Comparison of ENCODE assay signal across 16 mouse cellular contexts in genomic region chr10:68126551-68126950, GRCm38 (mm10).
A peak's percentile ranks its signal among the peaks of the same experiment; 100 is the strongest.
DNase-seq lines count a peak whose midpoint lies in the region; ATAC-seq and TF ChIP-seq lines count a peak whose summit lies in the region.
"Had no signal": no experiment of that assay in that cellular context is flagged by ENCODE, and none has a peak within 500 bp of the region (broad histone marks: within the 10 kb centered on the region; RNA-seq: fewer than 3 reads in every experiment).

No protein-coding gene starts in this region.

- no peak for ATAC-seq in heart, embryonic 15.5 days (replicated peaks; ENCODE audit: insufficient number of reproducible peaks, insufficient read depth, low FRiP score, low read depth)
- no peak for ATAC-seq in lung, embryonic 14.5 days (ENCODE audit: insufficient read depth)
- ATAC-seq in embryonic facial prominence, embryonic 15.5 days (ENCODE audit: insufficient number of reproducible peaks, low FRiP score, low TSS enrichment, low read depth): no peak
- ATAC-seq in limb, embryonic 12.5 days (ENCODE audit: insufficient number of reproducible peaks, insufficient read depth, low FRiP score, low TSS enrichment, low read depth): peak; percentile 21; the same call in 1 of the 2 replicates
- ATAC-seq in hindbrain, embryonic 13.5 days (ENCODE audit: low FRiP score): no peak
- ATAC-seq: forebrain, embryonic 15.5 days had no signal

- H3K4me1 ChIP-seq in heart, embryonic 15.5 days (replicated peaks): peaks cover 51% of the 10 kb centered on the region
- peaks cover 18% of the 10 kb centered on the region for H3K4me1 ChIP-seq in lung, embryonic 14.5 days (ENCODE audit: insufficient read depth)
- peaks cover 42% of the 10 kb centered on the region for H3K4me1 ChIP-seq in embryonic facial prominence, embryonic 15.5 days
- H3K4me1 ChIP-seq in limb, embryonic 12.5 days (replicated peaks): peaks cover 51% of the 10 kb centered on the region
- peaks cover 3% of the 10 kb centered on the region; the same call in 1 of the 2 replicates for H3K4me1 ChIP-seq in hindbrain, embryonic 13.5 days (replicated peaks)

- no peak overlapping the region for H3K4me2 ChIP-seq in heart, embryonic 15.5 days
- H3K4me2 ChIP-seq in lung, embryonic 14.5 days: no peak overlapping the region
- H3K4me2 ChIP-seq in embryonic facial prominence, embryonic 15.5 days (replicated peaks): no peak overlapping the region
- H3K4me2 ChIP-seq in limb, embryonic 12.5 days: no peak overlapping the region
- no peak overlapping the region for H3K4me2 ChIP-seq in hindbrain, embryonic 13.5 days
- H3K4me2 ChIP-seq: forebrain, embryonic 15.5 days; heart, embryonic 11.5 days; hindbrain, embryonic 15.5 days; midbrain, embryonic 12.5 days had no signal

- H3K4me3 ChIP-seq in heart, embryonic 15.5 days: no peak overlapping the region
- H3K4me3 ChIP-seq in lung, embryonic 14.5 days (ENCODE audit: low read depth, low read length): no peak overlapping the region
- H3K4me3 ChIP-seq in embryonic facial prominence, embryonic 15.5 days (replicated peaks): no peak overlapping the region
- no peak overlapping the region for H3K4me3 ChIP-seq in limb, embryonic 12.5 days (replicated peaks)
- H3K4me3 ChIP-seq in hindbrain, embryonic 13.5 days: no peak overlapping the region
- H3K4me3 ChIP-seq: forebrain, embryonic 15.5 days; hindbrain, embryonic 15.5 days; midbrain, embryonic 12.5 days had no signal

- H3K9me3 ChIP-seq in heart, embryonic 15.5 days (replicated peaks): no peaks in the 10 kb centered on the region
- no peaks in the 10 kb centered on the region for H3K9me3 ChIP-seq in lung, embryonic 14.5 days (ENCODE audit: low read depth, low read length)
- no peaks in the 10 kb centered on the region for H3K9me3 ChIP-seq in embryonic facial prominence, embryonic 15.5 days (replicated peaks)
- H3K9me3 ChIP-seq in limb, embryonic 12.5 days: no peaks in the 10 kb centered on the region
- no peaks in the 10 kb centered on the region for H3K9me3 ChIP-seq in hindbrain, embryonic 13.5 days
- H3K9me3 ChIP-seq: forebrain, embryonic 15.5 days; hindbrain, embryonic 15.5 days; midbrain, embryonic 12.5 days had no signal

- 85% methylated on average over 2 of the region's 2 CpGs for WGBS in heart, embryonic 15.5 days
- WGBS in lung, embryonic 14.5 days: 69% methylated on average over 2 of the region's 2 CpGs
- 53% methylated on average over 2 of the region's 2 CpGs for WGBS in embryonic facial prominence, embryonic 15.5 days
- 30% methylated on average over 2 of the region's 2 CpGs for WGBS in limb, embryonic 12.5 days
- WGBS in hindbrain, embryonic 13.5 days: 87% methylated on average over 2 of the region's 2 CpGs

- H3K36me3 ChIP-seq in heart, embryonic 15.5 days: peaks cover 12% of the 10 kb centered on the region; the same call in 1 of the 2 replicates
- peaks cover 44% of the 10 kb centered on the region for H3K36me3 ChIP-seq in lung, embryonic 14.5 days (ENCODE audit: insufficient read depth)
- no peaks in the 10 kb centered on the region; the same call in none of the 2 replicates for H3K36me3 ChIP-seq in embryonic facial prominence, embryonic 15.5 days
- peaks cover 47% of the 10 kb centered on the region for H3K36me3 ChIP-seq in limb, embryonic 12.5 days
- no peaks in the 10 kb centered on the region for H3K36me3 ChIP-seq in hindbrain, embryonic 13.5 days
- H3K36me3 ChIP-seq: forebrain, embryonic 15.5 days; midbrain, embryonic 12.5 days had no signal

- H3K9ac ChIP-seq in heart, embryonic 15.5 days: no peak overlapping the region
- H3K9ac ChIP-seq in lung, embryonic 14.5 days: no peak overlapping the region
- H3K9ac ChIP-seq in embryonic facial prominence, embryonic 15.5 days: no peak overlapping the region
- H3K9ac ChIP-seq in limb, embryonic 12.5 days (replicated peaks): no peak overlapping the region
- no peak overlapping the region for H3K9ac ChIP-seq in hindbrain, embryonic 13.5 days
- H3K9ac ChIP-seq: forebrain, embryonic 15.5 days; hindbrain, embryonic 15.5 days; midbrain, embryonic 12.5 days had no signal

- no peak for DNase-seq in heart, postnatal 14 days
- no peak for DNase-seq in lung, embryonic 14.5 days
- DNase-seq in lung, adult 18-20 months: no peak
- no peak for DNase-seq in cerebellum, postnatal 36 days
- DNase-seq: cerebellum, adult 18-20 months; layer of hippocampus, postnatal 36 days; lung, adult 2 months; thymus, postnatal 36 days had no signal

- no peaks in the 10 kb centered on the region for H3K27me3 ChIP-seq in heart, embryonic 15.5 days
- no peaks in the 10 kb centered on the region for H3K27me3 ChIP-seq in lung, embryonic 14.5 days (ENCODE audit: insufficient read depth, low read length)
- no peaks in the 10 kb centered on the region for H3K27me3 ChIP-seq in embryonic facial prominence, embryonic 15.5 days
- no peaks in the 10 kb centered on the region for H3K27me3 ChIP-seq in limb, embryonic 12.5 days
- no peaks in the 10 kb centered on the region for H3K27me3 ChIP-seq in hindbrain, embryonic 13.5 days
- H3K27me3 ChIP-seq: forebrain, embryonic 15.5 days; hindbrain, embryonic 15.5 days; midbrain, embryonic 12.5 days had no signal

- intact Hi-C loops in heart, postnatal 14 days (cut with DNase I): loop anchor here (5.0 kb wide), 1 partner anchor 34 kb away; no protein-coding TSS in a partner anchor

- peak overlapping the region; percentile 74 for H3K27ac ChIP-seq in heart, embryonic 15.5 days
- 0 out of 2 replicates have a peak overlapping the region, but pooled peaks have one; percentile 37 for H3K27ac ChIP-seq in lung, embryonic 14.5 days (ENCODE audit: low read depth)
- peak overlapping the region; percentile 29; the same call in 1 of the 2 replicates for H3K27ac ChIP-seq in embryonic facial prominence, embryonic 15.5 days (replicated peaks)
- H3K27ac ChIP-seq in limb, embryonic 12.5 days: no peak overlapping the region
- H3K27ac ChIP-seq in hindbrain, embryonic 13.5 days: no peak overlapping the region
- H3K27ac ChIP-seq: forebrain, embryonic 15.5 days; hindbrain, embryonic 15.5 days; midbrain, embryonic 12.5 days had no signal

- TF ChIP-seq CTCF in lung, embryonic 14.5 days (IDR thresholded peaks at IDR 0.05; ENCODE audit: low read depth): no peak

Comparison
In these comparisons a context has a peak if more than half of its experiments do, and no peak if none do; other contexts are left out.
1. H3K27ac ChIP-seq: peak in heart, embryonic 15.5 days (single experiment), lung, embryonic 14.5 days (single experiment) and embryonic facial prominence, embryonic 15.5 days (single experiment); none in limb, embryonic 12.5 days (single experiment) and hindbrain, embryonic 13.5 days (single experiment).